Mouse (Mus musculus): ENCODE results near the gene Hyal1.
"Not testable (repeated sequence)": the region's sequence is repeated elsewhere in the genome, so short reads cannot be mapped to it uniquely, and the experiment has no call there.

Hyal1 gene

GRCm38 (mm10) chr9:107573774-107574173 lies 3.0 kb upstream of the Hyal1 start:
- not testable (repeated sequence) for DNase-seq

GRCm38 (mm10) chr9:107575579-107576356 lies 959 bp upstream of the Hyal1 start:
- no peak for DNase-seq

- DNase-seq: no peak
These were observed 1.1 kb downstream of the Hyal1 start for GRCm38 (mm10) chr9:107577871-107578270.

GRCm38 (mm10) chr9:107578587-107578986 lies 1.9 kb downstream of the Hyal1 start, which contains the start of gene Naa80:
Gene Naa80 (plus strand): TSS chr9:107578887.
- no peak for DNase-seq

- DNase-seq: no peak
These were observed 2.5 kb downstream of the Hyal1 start for GRCm38 (mm10) chr9:107579023-107579900.

GRCm38 (mm10) chr9:107580501-107581317 lies 4.0 kb downstream of the Hyal1 start, which contains the start of gene Hyal3:
Gene Hyal3 (plus strand): TSS chr9:107580818.
- peak; percentile 75 for DNase-seq

- DNase-seq: no peak
These were observed 4.9 kb downstream of the Hyal1 start for GRCm38 (mm10) chr9:107581584-107581983.

- DNase-seq: no peak
These were observed 5.9 kb downstream of the Hyal1 start for GRCm38 (mm10) chr9:107582509-107583062.

- DNase-seq: no peak
These were observed 6.4 kb downstream of the Hyal1 start for GRCm38 (mm10) chr9:107583174-107583573.

GRCm38 (mm10) chr9:107586504-107586903 lies 9.8 kb downstream of the Hyal1 start:
- no peak for DNase-seq

GRCm38 (mm10) chr9:107586974-107587832 lies 10.5 kb downstream of the Hyal1 start, which contains the start of gene Ifrd2:
Gene Ifrd2 (plus strand): TSS chr9:107587642.
- DNase-seq: peak; percentile 94

GRCm38 (mm10) chr9:107587833-107588639 lies 11.3 kb downstream of the Hyal1 start:
- peak; percentile 62 for DNase-seq

GRCm38 (mm10) chr9:107590058-107590772 lies 13.5 kb downstream of the Hyal1 start:
- DNase-seq: no peak

GRCm38 (mm10) chr9:107590773-107591060 lies 14.0 kb downstream of the Hyal1 start:
- no peak for DNase-seq

- DNase-seq: no peak
These were observed 16.6 kb downstream of the Hyal1 start for GRCm38 (mm10) chr9:107593101-107593976.

GRCm38 (mm10) chr9:107594281-107595062 lies 17.7 kb downstream of the Hyal1 start:
- DNase-seq: no peak

- no peak for DNase-seq
These were observed 20.2 kb downstream of the Hyal1 start for GRCm38 (mm10) chr9:107596619-107597569.
